Mouse (Mus musculus) kidney, embryonic 15.5 days (tissue): ENCODE results near the gene Wipf1. TPM values are rescaled to one million over a fixed set of nuclear protein-coding genes. Genes with fewer than 3 reads are reported as not detected.
"Not testable (repeated sequence)": the region's sequence is repeated elsewhere in the genome, so short reads cannot be mapped to it uniquely, and the experiment has no call there.

Experiments
- ATAC-seq: fragments of 200-750 bp; cut with Nextera tagmentation; replicated peaks from 2 replicates; pipeline ENCODE4 v1.8.0; 2017; ENCODE audit warnings: moderate TSS enrichment; ENCODE audit not compliant: low FRiP score
- H3K27ac ChIP-seq: fragments of 300-500 bp; sonication (generic); 2 replicates; pipeline ENCODE4 v1.5.1; 2015; ENCODE audit warnings: mild to moderate bottlenecking, inconsistent platforms
- H3K27me3 ChIP-seq: fragments of 300-500 bp; sonication (generic); 2 replicates; pipeline ENCODE4 v1.6.1; 2015; ENCODE audit warnings: inconsistent platforms
- H3K36me3 ChIP-seq: fragments of 300-500 bp; sonication (generic); 2 replicates; pipeline ENCODE4 v1.6.1; 2015; ENCODE audit warnings: inconsistent platforms
- H3K4me1 ChIP-seq: fragments of 300-500 bp; sonication (generic); 2 replicates; pipeline ENCODE4 v1.6.1; 2015; ENCODE audit warnings: inconsistent platforms
- H3K4me2 ChIP-seq: fragments of 300-500 bp; sonication (generic); 2 replicates; pipeline ENCODE4 v1.6.1; 2015; ENCODE audit warnings: moderate library complexity, mild to moderate bottlenecking, inconsistent platforms
- H3K4me3 ChIP-seq: fragments of 300-500 bp; sonication (generic); replicated peaks from 2 replicates; pipeline ENCODE4 v1.5.1; 2015; ENCODE audit warnings: mild to moderate bottlenecking, inconsistent platforms
- H3K9ac ChIP-seq: fragments of 300-500 bp; sonication (generic); 2 replicates; pipeline ENCODE4 v1.6.1; 2015; ENCODE audit warnings: mild to moderate bottlenecking, inconsistent platforms
- H3K9me3 ChIP-seq: fragments of 300-500 bp; sonication (generic); replicated peaks from 2 replicates; pipeline ENCODE4 v1.6.1; 2016; ENCODE audit warnings: inconsistent platforms
- WGBS: fragments of 180-500 bp; shearing (Covaris S2); methylation state at CpG from one replicate; pipeline ENCODE4 v1.1.7; 2015; ENCODE audit warnings: mixed read lengths; 5-methylcytosine and 5-hydroxymethylcytosine counted together
- polyA plus RNA-seq: library from polyadenylated mRNA; unstranded; fragments of >200 nt; fragmentation: Nextera tagmentation; extraction: Ambion mirVana; gene quantifications from 2 replicates; pipeline ENCODE4 v1.2.1, GENCODE M21; 2015

The Wipf1 gene
- polyA plus RNA-seq, 1 experiment from 2014 or later = 9.7 TPM

DNA sequence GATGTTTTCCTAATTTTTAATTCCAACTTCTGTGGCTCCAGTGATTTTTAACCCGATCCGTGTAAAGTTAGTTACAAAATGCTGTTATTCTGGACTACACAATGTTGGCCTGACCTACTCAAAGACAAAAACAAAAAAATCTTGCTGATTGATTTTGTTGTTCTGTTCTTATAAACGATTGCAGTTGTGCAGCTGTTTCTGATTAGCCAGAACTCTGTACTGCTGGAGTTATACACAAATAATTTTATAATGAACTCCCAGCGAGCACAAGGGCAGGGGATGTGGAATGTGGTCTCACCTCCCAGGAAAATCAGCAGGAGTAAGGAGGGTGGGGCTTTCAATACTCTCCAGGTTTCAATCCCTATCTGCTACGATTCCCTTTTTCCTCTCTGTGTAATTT, 10.6 kb downstream of the Wipf1 start:
- no peak overlapping the region for H3K4me3 ChIP-seq
- 86% methylated on average over 5 of the region's 5 CpGs for WGBS
- ATAC-seq = no peak

DNA sequence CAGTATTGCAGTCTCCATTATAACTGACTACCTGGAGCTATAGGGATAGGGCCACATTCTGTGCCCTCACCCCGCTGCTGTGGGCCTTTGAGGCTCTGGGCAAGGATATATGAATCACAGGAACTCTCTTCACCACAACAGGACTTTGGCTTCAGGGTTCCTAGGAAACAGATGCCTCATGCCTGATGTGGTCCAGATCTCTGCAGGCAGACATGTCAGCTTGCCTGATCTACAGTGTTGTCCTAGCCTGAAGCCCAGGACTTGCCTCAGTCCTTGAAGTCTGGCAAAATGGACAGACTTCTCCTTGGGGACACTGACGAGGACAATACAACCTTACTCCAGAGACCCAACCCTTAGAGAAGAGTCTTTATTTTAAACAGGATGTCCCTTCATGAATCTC, 11.2 kb downstream of the Wipf1 start:
- Histone ChIP-seq H3K9ac (no peak overlapping the region), H3K9me3 (no peaks in the 10 kb centered on the region)

More for the DNA sequence above, 10.6 kb downstream of the Wipf1 start:
- Histone ChIP-seq H3K9me3 (no peaks in the 10 kb centered on the region), H3K4me2 (no peak overlapping the region), H3K4me1 (peaks cover 24% of the 10 kb centered on the region), H3K27ac (no peak overlapping the region), H3K27me3 (no peaks in the 10 kb centered on the region), H3K36me3 (peaks cover 5% of the 10 kb centered on the region), H3K9ac (no peak overlapping the region)

DNA sequence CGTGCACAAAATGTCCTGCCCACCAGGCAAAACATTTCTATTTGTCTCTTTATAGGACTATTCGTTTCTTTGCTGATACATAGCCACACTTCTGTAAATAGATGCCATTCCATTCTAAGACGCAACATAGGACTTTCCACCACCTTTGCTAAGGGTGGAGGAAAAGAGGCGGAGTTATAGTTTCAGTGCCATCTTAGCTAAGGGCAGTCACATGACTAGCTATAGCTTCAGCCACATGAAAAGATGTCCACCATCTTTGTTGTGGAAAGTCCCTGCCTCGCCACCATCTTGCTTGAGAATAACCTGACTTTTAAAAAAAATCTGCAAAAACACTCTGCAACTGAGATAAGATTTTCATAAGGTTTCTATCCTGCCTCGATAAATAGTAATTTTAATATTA, 15.4 kb downstream of the Wipf1 start:
- H3K27me3 ChIP-seq = no peaks in the 10 kb centered on the region
- H3K36me3 ChIP-seq = peaks cover 5% of the 10 kb centered on the region
- peaks cover 23% of the 10 kb centered on the region for H3K4me1 ChIP-seq
- H3K27ac ChIP-seq = no peak overlapping the region
- no peak overlapping the region for H3K9ac ChIP-seq
- no peaks in the 10 kb centered on the region for H3K9me3 ChIP-seq
- H3K4me3 ChIP-seq = no peak overlapping the region
- 92% methylated on average over 6 of the region's 6 CpGs for WGBS
- no peak overlapping the region for H3K4me2 ChIP-seq
- ATAC-seq = no peak

More for the DNA sequence above, 11.2 kb downstream of the Wipf1 start:
- Histone ChIP-seq H3K27ac (no peak overlapping the region), H3K4me1 (peaks cover 19% of the 10 kb centered on the region), H3K4me3 (no peak overlapping the region), H3K4me2 (no peak overlapping the region), H3K27me3 (no peaks in the 10 kb centered on the region), H3K36me3 (peaks cover 5% of the 10 kb centered on the region)
- no peak for ATAC-seq
- 81% methylated on average over 2 of the region's 2 CpGs for WGBS

DNA sequence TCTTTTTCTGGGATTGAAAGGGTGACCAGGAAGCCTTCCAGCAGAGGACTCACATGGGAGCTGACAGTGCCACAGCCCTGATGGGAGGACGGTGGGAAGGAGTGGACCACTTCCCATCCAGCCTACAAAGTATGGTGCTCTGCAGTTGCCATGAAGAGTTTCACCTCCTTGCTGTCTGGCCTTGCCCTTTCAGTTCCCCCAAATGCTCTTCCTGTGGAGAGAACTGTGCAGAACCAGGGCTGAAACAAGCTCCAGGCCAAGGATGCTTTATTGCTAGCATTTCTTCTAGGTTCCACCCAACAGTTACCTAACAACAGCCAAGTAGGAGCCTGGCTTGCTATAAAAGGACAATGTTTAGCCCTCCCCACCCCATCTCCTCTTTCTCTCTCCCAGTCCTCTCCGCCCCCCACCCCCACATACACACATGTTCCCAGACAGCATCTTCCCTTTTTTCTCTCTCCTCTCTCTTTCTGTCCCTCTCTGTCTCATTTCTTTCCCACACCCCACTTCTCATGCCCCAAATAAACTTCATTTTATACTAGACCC, 16.3 kb downstream of the Wipf1 start:
- H3K27ac ChIP-seq = 0 out of 2 replicates have a peak overlapping the region, but pooled peaks have one; percentile 27
- no peak overlapping the region for H3K9ac ChIP-seq
- H3K4me3 ChIP-seq = no peak overlapping the region
- no peak overlapping the region for H3K4me2 ChIP-seq
- WGBS = 81% methylated on average over 2 of the region's 2 CpGs
- H3K4me1 ChIP-seq = peaks cover 25% of the 10 kb centered on the region
- H3K9me3 ChIP-seq = no peaks in the 10 kb centered on the region
- ATAC-seq = no peak
- no peaks in the 10 kb centered on the region for H3K27me3 ChIP-seq
- H3K36me3 ChIP-seq = peaks cover 5% of the 10 kb centered on the region

DNA sequence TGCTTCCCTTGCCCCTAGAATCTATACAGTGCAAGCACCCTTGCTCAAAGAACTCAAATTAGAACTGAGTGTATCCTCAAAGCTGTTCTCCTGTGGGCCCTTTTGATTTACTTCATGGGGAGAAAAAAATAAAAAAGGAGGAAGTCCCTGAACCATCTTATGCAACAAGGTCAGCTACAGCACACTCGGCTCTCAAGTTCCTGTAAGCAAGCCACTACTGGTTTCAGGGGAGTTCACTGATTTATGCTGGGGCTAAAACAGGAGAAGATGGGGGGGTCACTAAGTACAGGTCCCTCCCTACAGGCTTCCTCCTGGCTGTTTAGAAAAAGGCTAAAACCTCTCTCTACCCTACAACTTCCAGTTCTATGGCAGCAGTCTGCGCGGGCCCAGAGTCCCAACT, 17.5 kb downstream of the Wipf1 start:
- ATAC-seq = no peak
- Histone ChIP-seq H3K4me1 (peaks cover 31% of the 10 kb centered on the region), H3K9ac (no peak overlapping the region), H3K4me3 (no peak overlapping the region), H3K36me3 (peaks cover 5% of the 10 kb centered on the region), H3K27me3 (no peaks in the 10 kb centered on the region), H3K9me3 (no peaks in the 10 kb centered on the region), H3K27ac (0 out of 2 replicates have a peak overlapping the region, but pooled peaks have one; percentile 24), H3K4me2 (no peak overlapping the region)
- WGBS = 63% methylated on average over 3 of the region's 3 CpGs

DNA sequence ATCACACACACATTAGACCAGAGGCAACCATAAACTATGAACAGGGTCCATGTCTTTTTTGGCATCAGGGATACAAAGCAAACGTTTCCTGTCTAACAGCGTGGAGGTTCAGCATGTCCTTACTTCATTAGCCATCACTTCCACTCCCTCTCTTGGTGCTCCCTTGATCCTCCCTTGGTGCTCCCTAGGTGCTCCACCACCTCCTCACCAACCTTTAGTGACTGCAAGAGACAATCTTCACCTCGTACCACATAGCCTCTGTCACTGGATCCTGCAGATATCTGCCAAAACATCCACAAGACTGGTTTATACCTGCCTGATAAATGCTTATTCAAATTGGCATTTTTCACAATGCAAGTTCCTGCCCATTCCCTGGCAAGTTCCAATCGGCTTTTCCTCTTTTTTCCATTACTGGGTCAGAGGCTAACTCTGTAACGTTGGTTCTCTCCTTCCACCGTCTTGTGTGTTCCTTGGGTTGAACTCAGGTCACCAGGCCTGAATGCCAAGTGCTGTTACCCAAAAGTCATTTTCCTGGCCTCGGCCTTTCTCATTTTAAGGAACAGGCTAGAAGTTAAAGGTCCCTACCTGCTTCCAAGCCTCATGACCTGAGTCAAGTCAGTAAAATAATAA, 18.7 kb downstream of the Wipf1 start:
- no peak overlapping the region for H3K4me3 ChIP-seq
- H3K4me2 ChIP-seq = no peak overlapping the region
- no peaks in the 10 kb centered on the region for H3K9me3 ChIP-seq
- H3K27me3 ChIP-seq = no peaks in the 10 kb centered on the region
- no peak for ATAC-seq
- peaks cover 31% of the 10 kb centered on the region for H3K4me1 ChIP-seq
- 76% methylated on average over 7 of the region's 7 CpGs for WGBS
- no peak overlapping the region for H3K9ac ChIP-seq
- H3K36me3 ChIP-seq = no peaks in the 10 kb centered on the region
- no peak overlapping the region for H3K27ac ChIP-seq

DNA sequence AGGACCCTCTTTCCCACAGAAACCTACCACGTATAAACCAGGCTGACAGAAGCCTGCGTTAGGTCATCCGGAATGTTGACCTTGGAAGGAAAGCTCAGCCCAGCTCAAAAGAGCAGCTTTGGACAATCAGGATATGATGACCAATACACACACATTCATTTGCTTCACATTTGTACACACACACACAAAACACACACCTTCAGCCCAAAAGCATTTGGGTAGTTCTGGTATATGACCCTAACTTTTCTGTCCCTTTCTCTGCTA, 19.6 kb downstream of the Wipf1 start:
- ATAC-seq = no peak
- Histone ChIP-seq H3K4me3 (no peak overlapping the region), H3K36me3 (no peaks in the 10 kb centered on the region), H3K4me1 (peaks cover 31% of the 10 kb centered on the region), H3K9ac (no peak overlapping the region), H3K27me3 (no peaks in the 10 kb centered on the region), H3K27ac (peak overlapping the region; percentile 52), H3K4me2 (0 out of 2 replicates have a peak overlapping the region, but pooled peaks have one; percentile 1), H3K9me3 (no peaks in the 10 kb centered on the region)
- WGBS = 55% methylated on average over 3 of the region's 3 CpGs

DNA sequence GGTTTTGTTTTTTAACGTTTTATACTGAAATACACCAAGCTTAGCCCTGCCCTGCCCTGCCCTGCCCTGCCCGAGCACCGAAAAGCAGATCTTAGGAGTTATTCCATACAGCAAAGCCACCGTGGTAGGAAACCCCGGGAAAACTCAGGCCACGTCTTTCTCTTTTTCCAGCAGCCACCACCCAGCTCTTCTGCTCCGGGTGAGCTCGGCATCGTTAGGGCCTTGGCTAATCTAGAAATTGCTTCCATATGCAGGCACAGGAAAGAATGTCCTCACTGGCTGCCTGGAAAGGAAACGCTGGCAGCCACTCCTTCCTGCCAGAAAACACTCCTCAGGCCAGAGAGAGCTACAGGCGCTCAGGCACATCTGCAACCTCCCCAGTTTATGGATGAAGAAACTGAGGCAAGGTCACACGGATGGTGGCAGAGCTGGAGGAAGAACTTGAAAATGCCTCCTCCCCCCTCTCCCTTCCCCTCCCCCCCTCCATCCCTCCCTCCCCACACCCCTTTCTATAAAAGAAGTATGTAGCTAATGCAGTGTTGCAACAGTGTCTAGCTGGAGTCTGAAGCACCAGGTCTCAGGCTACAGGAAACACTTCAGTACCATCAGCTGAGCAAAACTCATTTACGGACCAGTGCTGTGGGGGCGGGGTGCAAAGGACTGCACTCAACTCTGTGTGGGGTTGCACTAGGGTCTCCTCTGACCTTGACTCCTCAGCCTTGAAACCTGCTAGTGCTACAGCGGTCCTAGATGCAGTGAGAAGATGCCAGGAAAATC, 20.1 kb downstream of the Wipf1 start:
- peak overlapping the region; percentile 52 for H3K27ac ChIP-seq
- H3K4me3 ChIP-seq = no peak overlapping the region
- 57% methylated on average over 15 of the region's 15 CpGs for WGBS
- no peaks in the 10 kb centered on the region for H3K36me3 ChIP-seq
- H3K9ac ChIP-seq = no peak overlapping the region
- no peaks in the 10 kb centered on the region for H3K27me3 ChIP-seq
- no peaks in the 10 kb centered on the region for H3K9me3 ChIP-seq
- 0 out of 2 replicates have a peak overlapping the region, but pooled peaks have one; percentile 1 for H3K4me2 ChIP-seq
- no peak for ATAC-seq
- peaks cover 31% of the 10 kb centered on the region for H3K4me1 ChIP-seq

DNA sequence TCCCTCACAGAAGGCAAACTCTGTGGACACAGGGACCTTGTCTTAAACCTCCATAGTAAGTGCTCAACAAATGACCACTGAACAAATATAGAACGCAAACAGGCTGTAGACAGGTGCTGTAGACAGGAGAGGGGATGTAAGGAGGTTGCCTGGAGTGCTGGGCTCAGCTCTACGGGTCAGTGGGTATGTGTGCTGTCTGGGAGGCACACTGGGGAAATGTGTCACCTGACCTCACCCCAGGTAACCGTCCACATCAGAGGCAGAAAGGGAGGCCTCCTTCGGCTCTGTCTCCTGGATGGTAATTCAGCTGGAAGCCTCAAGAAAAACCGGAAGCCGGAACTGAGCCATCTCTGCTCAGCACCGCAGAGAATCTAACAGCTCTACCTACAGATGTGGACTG, 21.6 kb downstream of the Wipf1 start:
- Histone ChIP-seq H3K4me2 (no peak overlapping the region), H3K27ac (no peak overlapping the region), H3K9ac (no peak overlapping the region), H3K36me3 (0 out of 2 replicates have a peak, but pooled peaks cover 2% of the 10 kb centered on the region), H3K9me3 (no peaks in the 10 kb centered on the region), H3K4me1 (peaks cover 31% of the 10 kb centered on the region), H3K27me3 (no peaks in the 10 kb centered on the region), H3K4me3 (no peak overlapping the region)
- 0 out of 2 replicates have a peak, but pooled peaks have one; percentile 36 for ATAC-seq
- 58% methylated on average over 7 of the region's 7 CpGs for WGBS

DNA sequence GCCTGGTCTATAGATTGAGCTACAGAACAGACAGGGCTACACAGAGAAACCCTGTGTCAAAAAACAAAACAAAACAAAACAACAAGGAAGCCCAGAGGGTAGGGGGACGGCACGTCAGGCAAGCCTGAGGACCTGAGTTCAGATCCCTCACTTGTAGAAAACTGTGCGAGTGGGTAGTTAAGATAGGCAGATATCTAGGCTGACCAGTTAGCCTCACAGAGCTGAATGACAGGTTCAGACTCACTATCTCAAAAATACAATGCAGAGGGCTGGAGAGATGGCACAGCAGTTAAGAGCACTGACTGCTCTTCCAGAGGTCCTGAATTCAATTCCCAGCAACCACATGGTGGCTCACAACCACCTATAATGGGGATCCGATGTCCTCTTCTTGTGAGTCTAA, 23.2 kb downstream of the Wipf1 start:
- 93% methylated on average over 4 of the region's 4 CpGs for WGBS
- ATAC-seq, H3K27me3 ChIP-seq: not testable (repeated sequence)

DNA sequence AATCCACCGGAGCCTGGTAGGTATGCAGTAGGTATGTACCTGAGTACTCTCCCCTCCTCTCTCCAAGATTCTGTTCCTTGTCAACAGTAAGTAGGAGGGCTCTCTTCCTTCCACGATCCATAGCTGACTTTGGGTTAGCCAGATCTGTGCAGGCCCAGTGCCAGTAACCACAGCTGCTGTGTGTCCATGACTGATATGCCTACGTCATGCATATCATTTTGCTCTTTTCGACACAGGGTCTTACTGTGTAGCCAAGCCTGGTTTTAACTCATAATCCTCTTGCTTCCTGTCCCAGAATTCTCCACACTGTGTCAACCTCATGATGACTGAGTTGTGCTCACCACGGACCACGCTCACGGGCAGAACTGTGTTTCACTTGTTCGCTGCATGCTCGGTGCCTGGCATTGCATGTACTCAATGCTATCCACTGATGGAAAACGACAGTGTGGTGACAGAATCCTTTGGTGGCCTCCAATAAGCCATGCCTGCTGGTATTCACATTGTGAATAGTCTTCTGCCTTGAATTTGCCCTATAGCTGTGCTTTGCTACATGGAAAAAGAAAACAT, 26.6 kb downstream of the Wipf1 start:
- H3K4me2 ChIP-seq = no peak overlapping the region
- WGBS = 83% methylated on average over 10 of the region's 10 CpGs
- no peaks in the 10 kb centered on the region for H3K9me3 ChIP-seq
- ATAC-seq = no peak
- no peaks in the 10 kb centered on the region for H3K27me3 ChIP-seq
- no peak overlapping the region for H3K4me3 ChIP-seq
- H3K27ac ChIP-seq = no peak overlapping the region
- H3K4me1 ChIP-seq = 0 out of 2 replicates have a peak, but pooled peaks cover 3% of the 10 kb centered on the region
- no peak overlapping the region for H3K9ac ChIP-seq
- H3K36me3 ChIP-seq = 0 out of 2 replicates have a peak, but pooled peaks cover 7% of the 10 kb centered on the region

More for the DNA sequence above, 23.2 kb downstream of the Wipf1 start:
- not testable (repeated sequence) for H3K4me3 ChIP-seq, H3K4me2 ChIP-seq, H3K27ac ChIP-seq, H3K9me3 ChIP-seq, H3K36me3 ChIP-seq, H3K9ac ChIP-seq
- peaks cover 22% of the 10 kb centered on the region for H3K4me1 ChIP-seq

DNA sequence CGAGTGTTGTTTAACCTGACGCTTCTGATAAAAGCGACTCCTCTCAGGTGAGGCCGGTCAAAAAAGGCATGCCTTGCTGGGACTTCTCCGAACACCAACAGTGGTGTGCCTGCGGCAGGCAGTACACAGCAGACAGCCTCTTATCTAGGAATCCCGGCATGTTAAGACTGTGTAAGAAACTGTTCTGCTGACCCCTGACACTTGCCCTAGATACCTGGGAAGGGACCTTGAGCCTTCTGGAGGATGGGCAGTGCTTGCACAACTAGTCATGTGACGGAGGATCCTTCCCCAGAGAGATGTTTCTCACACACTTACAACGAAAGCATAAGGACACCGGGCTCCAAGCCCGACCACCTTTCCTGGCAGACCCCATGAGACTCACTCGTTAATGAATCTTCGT, 28.7 kb downstream of the Wipf1 start:
- H3K4me1 ChIP-seq = peaks cover 9% of the 10 kb centered on the region
- H3K4me2 ChIP-seq = no peak overlapping the region
- H3K4me3 ChIP-seq = no peak overlapping the region
- WGBS = 82% methylated on average over 13 of the region's 13 CpGs
- H3K27me3 ChIP-seq = no peaks in the 10 kb centered on the region
- H3K9me3 ChIP-seq = no peaks in the 10 kb centered on the region
- no peak overlapping the region for H3K9ac ChIP-seq
- ATAC-seq = no peak
- H3K27ac ChIP-seq = no peak overlapping the region
- 0 out of 2 replicates have a peak, but pooled peaks cover 7% of the 10 kb centered on the region for H3K36me3 ChIP-seq
